Mouse (Mus musculus): ENCODE data around the gene Scube3.

DNA sequence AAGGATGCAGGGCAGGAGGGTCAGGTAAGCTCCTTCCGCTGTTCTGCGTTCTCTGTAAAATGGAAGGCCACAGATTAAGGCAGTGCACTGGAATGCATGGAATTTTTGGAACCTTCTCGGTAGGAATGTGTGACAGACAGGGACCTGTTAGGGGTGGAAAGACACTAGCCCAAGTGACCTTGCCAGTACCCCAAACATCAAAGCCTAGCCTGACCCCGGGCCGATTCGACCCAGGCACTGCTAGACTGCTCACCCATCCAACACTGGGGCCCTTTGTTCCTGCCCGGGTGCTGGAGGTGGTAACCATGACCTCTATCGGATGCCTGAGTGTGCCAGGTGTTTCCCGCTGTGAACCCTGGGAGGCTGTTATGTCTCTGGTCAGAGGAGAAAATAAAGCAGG lies 3.3 kb upstream of the Scube3 start:
- TF ChIP-seq POLR2A (IDR thresholded peaks at IDR 0.05; ENCODE audit: insufficient read depth, low read depth, low read length) (no peak), CTCF (IDR thresholded peaks at IDR 0.05; ENCODE audit: insufficient read depth, low read depth, low read length) (no peak)
